Mouse (Mus musculus) testis, adult 2 months (tissue): ENCODE data around the gene Fosl1. TPM values are rescaled to one million over a fixed set of nuclear protein-coding genes. Genes with fewer than 3 reads are reported as not detected.

Experiments
- H3K27ac ChIP-seq: fragments of 200-500 bp; 2 replicates; pipeline ENCODE4 v1.5.1; 2012; ENCODE audit warnings: low read depth, low read length; ENCODE audit not compliant: control insufficient read depth, insufficient read depth
- H3K27me3 ChIP-seq: fragments of 200-500 bp; 2 replicates; pipeline ENCODE4 v1.6.1; 2012; ENCODE audit warnings: mild to moderate bottlenecking, low read length, moderate library complexity; ENCODE audit not compliant: control insufficient read depth, insufficient read depth
- H3K36me3 ChIP-seq: fragments of 200-500 bp; 2 replicates; pipeline ENCODE4 v1.6.1; 2012; ENCODE audit warnings: mild to moderate bottlenecking, low read length; ENCODE audit not compliant: control insufficient read depth, insufficient read depth
- H3K4me1 ChIP-seq: fragments of 200-500 bp; 2 replicates; pipeline ENCODE4 v1.6.1; 2012; ENCODE audit warnings: low read length; ENCODE audit not compliant: control insufficient read depth, insufficient read depth
- H3K4me3 ChIP-seq: fragments of 200-500 bp; 2 replicates; pipeline ENCODE4 v1.5.1; 2012; ENCODE audit warnings: low read depth, mild to moderate bottlenecking, low read length, moderate library complexity, mixed read lengths; ENCODE audit not compliant: control insufficient read depth
- CTCF ChIP-seq: fragments of 200-500 bp; IDR thresholded peaks from 2 replicates; pipeline ENCODE4 v1.5.1; 2012; ENCODE audit warnings: low read depth, mild to moderate bottlenecking, inconsistent platforms, low read length, moderate library complexity; ENCODE audit not compliant: control insufficient read depth, insufficient read depth, insufficient replicate concordance
- POLR2A ChIP-seq: fragments of 200-500 bp; IDR thresholded peaks from 2 replicates; pipeline ENCODE4 v1.6.1; 2012; ENCODE audit warnings: low read depth, mild to moderate bottlenecking, inconsistent platforms, low read length, moderate library complexity; ENCODE audit not compliant: control insufficient read depth
- polyA plus RNA-seq: library from polyadenylated mRNA; depleted of rRNA; stranded (reverse); fragments of >200 nt; gene quantifications from 2 replicates; pipeline ENCODE4 v1.2.3, GENCODE M21; 2012

Fosl1 gene
- polyA plus RNA-seq, 1 experiment = 3.2 TPM

DNA sequence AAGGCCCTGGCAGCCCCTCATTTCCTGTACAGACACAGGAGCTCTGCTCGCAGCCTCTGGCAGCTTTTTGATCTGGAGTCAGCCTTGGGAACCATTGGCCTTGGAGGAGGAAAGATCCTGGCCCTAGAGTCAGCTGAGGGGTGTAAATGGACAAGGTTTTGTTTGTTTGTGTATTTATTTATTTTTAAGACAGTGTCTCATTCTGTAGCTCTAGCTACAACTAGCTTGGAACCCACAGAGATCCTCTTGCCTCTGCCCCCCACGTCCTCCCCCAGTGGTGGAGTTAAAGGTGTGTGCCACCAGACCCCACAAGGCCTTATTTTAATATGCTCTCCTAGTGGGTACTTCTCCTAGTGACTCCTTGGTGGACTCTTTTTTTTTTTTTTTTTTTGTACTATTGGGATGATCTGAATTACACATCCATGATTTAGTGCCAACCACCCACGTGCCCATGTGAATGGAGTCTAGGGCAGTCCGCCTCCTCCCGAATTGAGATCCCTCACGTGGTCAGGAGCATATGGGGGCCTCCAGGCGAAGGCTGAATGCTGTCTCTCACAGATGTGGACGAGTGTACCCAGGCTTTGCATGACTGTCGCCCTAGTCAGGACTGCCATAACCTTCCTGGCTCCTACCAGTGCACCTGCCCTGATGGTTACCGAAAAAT, 29.8 kb downstream of the Fosl1 start:
- Histone ChIP-seq H3K4me3 (no peak overlapping the region), H3K4me1 (peaks cover 23% of the 10 kb centered on the region), H3K27ac (no peak overlapping the region), H3K36me3 (no peaks in the 10 kb centered on the region), H3K27me3 (no peaks in the 10 kb centered on the region)
- no peak for TF ChIP-seq CTCF

- TF ChIP-seq POLR2A (no peak), CTCF (no peak)
- Histone ChIP-seq H3K27me3 (no peaks in the 10 kb centered on the region), H3K4me1 (peaks cover 23% of the 10 kb centered on the region), H3K4me3 (no peak overlapping the region), H3K36me3 (no peaks in the 10 kb centered on the region), H3K27ac (no peak overlapping the region)
Observed at GRCm38 (mm10) chr19:5477668-5478300, 30.4 kb downstream of the Fosl1 start.

- H3K4me1 ChIP-seq = peaks cover 10% of the 10 kb centered on the region
- TF ChIP-seq POLR2A (0 out of 2 replicates have a peak, but pooled peaks have one; percentile 15), CTCF (no peak)
- H3K36me3 ChIP-seq = no peaks in the 10 kb centered on the region
Observed at GRCm38 (mm10) chr19:5480016-5480415, 32.7 kb downstream of the Fosl1 start.

GRCm38 (mm10) chr19:5481398-5481797, 34.1 kb downstream of the Fosl1 start:
- no peaks in the 10 kb centered on the region; the same call in 1 of the 2 replicates for H3K36me3 ChIP-seq
- no peaks in the 10 kb centered on the region for H3K27me3 ChIP-seq
- H3K4me1 ChIP-seq = no peaks in the 10 kb centered on the region
- H3K4me3 ChIP-seq = no peak overlapping the region
- no peak overlapping the region for H3K27ac ChIP-seq
- TF ChIP-seq CTCF (no peak), POLR2A (no peak)

More at GRCm38 (mm10) chr19:5480016-5480415, 32.7 kb downstream of the Fosl1 start:
- Histone ChIP-seq H3K4me3 (no peak overlapping the region), H3K27ac (no peak overlapping the region), H3K27me3 (no peaks in the 10 kb centered on the region)

- Histone ChIP-seq H3K4me3 (no peak overlapping the region), H3K27me3 (no peaks in the 10 kb centered on the region), H3K36me3 (no peaks in the 10 kb centered on the region; the same call in 1 of the 2 replicates), H3K27ac (no peak overlapping the region), H3K4me1 (peaks cover 4% of the 10 kb centered on the region; the same call in 1 of the 2 replicates)
- no peak for TF ChIP-seq POLR2A
- TF ChIP-seq CTCF = no peak
Observed at GRCm38 (mm10) chr19:5483386-5484359, 36.3 kb downstream of the Fosl1 start.

DNA sequence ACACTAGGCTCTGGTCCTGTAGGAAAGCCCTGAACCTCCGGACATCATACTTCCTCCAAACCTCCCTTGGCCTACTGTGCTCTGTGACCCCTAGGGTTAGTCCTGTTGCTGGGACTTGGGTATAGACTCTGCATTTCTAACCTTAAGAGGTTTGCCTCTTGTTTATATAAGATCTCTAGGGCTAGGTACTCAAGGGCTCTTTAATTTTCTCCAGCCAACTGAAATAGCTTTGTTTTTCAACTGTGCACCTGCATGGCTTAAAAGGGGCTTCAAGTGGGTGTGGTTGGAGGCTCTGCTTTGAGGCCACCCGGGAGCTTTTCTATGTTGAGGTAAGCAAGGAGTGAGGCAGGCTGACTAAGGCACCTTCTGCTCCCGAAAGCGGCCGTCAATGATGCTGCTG, 37.1 kb downstream of the Fosl1 start:
- H3K36me3 ChIP-seq = no peaks in the 10 kb centered on the region; the same call in 1 of the 2 replicates
- H3K4me1 ChIP-seq = peaks cover 6% of the 10 kb centered on the region
- H3K27ac ChIP-seq = no peak overlapping the region
- no peak for TF ChIP-seq CTCF
- TF ChIP-seq POLR2A = no peak
- H3K27me3 ChIP-seq = no peaks in the 10 kb centered on the region
- no peak overlapping the region for H3K4me3 ChIP-seq

DNA sequence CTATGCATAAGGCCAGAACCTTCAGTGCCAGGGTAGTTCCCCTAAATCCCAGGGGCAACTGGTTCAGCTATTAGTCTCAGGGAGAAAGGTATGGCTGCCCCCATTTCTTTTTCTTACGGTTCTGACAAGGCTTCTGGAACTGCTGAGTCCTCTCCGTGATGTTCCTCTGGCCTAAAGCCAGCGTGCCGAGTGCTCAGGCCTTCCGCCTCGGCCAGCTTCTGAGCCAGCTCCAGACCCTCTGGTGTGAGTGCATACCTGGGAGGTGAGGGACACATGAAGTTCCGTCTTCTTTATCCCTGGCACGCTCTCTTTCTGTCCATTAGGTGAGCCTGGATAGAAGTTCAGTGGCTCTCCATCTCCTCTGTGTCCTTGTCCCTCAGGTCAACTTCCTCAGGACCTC, 38.0 kb downstream of the Fosl1 start:
- no peak for TF ChIP-seq CTCF
- TF ChIP-seq POLR2A = no peak
- Histone ChIP-seq H3K36me3 (no peaks in the 10 kb centered on the region; the same call in 1 of the 2 replicates), H3K4me1 (peaks cover 7% of the 10 kb centered on the region), H3K4me3 (no peak overlapping the region), H3K27ac (no peak overlapping the region), H3K27me3 (no peaks in the 10 kb centered on the region)
